Mouse (Mus musculus): ENCODE data around the gene Ei24.

DNA sequence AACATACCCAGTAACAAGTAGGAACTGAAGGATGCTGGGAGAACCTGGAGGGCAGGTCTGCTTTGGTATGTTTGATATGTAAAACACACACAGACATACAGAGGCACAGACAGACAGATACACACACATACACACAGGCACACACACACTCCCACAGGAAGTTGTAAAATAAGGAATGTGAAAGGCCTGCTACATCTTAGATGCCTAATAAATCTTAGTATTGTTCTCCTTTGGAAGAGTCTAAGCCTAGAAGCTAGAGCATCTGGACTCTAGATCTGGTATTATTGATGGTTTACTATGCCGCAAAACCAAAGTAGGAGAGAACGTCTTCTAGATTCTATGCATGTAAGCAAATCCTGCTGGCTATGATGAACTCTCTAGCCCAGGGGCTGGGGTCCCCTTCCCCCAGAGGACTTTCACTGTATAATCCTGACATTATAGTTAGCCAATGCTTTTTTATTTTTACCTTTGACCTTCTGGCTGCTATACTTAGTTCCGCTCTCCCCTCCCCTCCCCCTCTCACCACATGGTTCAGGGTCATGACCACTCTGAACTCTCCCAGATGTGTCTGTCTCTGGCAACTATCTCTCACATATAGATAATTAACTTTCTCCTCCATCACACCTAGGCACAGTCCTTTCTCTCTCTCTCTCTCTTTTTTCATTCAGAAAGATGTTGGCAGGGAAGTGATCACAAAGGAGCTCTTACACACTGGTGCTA is 8.2 kb upstream of the Ei24 start:
- TF ChIP-seq CTCF (IDR thresholded peaks at IDR 0.05; ENCODE audit: extremely low read depth, insufficient read depth, low read length): no peak
- no peak for TF ChIP-seq POLR2A (IDR thresholded peaks at IDR 0.05; ENCODE audit: extremely low read depth, insufficient read depth, low read length)

Data from cortical plate, adult 2 months (tissue).